Mouse (Mus musculus): ENCODE measurements at regions not wholly inside any gene's neighbourhood (a gene's known extent, or its start where the extent isn't known, plus 50 kb on each side); places are given as distances from the start of the nearest gene placed in this dataset.

DNA sequence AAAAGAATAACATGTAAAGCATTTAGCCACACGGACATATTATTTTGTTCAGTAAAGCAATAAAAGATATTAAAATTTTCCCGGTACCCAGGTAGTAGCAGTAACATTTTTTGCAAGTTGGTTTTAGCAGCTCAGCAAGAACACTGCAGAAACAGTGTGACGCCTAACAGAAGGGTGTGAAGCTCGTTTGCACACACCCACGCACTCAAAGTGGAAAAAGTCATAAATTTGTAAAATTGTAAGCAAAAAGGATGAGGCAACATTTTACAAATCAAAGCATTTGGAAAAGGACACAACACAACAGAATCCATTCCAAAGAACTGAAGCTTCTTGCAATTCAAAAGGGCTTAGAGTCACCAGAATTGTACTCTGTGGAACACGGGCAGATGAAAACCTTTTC lies 1053.6 kb upstream of the Celf2 start:
- ATAC-seq (ENCODE audit: low TSS enrichment), result peak; percentile 70

DNA sequence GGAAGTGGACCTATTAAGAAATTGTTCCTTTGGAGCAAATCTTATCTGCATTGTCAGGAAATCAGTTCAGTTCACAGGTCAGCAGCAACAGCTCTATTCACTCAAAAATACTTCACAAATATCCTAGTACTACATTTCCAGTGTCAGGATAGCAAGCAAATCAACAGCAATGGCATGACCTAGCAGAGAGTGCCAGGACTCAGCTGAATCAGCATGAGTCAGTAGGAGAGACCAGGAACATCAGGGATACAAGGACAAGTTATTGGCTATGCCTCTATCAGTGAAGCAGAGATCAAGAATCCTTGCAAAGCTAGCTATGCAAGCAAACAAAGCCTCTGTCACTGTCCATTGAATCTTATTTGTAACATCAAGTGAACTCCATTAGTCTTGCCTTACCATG lies 1036.8 kb upstream of the Celf2 start:
- ATAC-seq (ENCODE audit: low TSS enrichment), result no peak

GRCm38 (mm10) chr2:8536842-8537241 lies 1027.5 kb upstream of the Celf2 start:
- peak; percentile 73; the same call in 1 of the 2 replicates for ATAC-seq (ENCODE audit: low TSS enrichment)

DNA sequence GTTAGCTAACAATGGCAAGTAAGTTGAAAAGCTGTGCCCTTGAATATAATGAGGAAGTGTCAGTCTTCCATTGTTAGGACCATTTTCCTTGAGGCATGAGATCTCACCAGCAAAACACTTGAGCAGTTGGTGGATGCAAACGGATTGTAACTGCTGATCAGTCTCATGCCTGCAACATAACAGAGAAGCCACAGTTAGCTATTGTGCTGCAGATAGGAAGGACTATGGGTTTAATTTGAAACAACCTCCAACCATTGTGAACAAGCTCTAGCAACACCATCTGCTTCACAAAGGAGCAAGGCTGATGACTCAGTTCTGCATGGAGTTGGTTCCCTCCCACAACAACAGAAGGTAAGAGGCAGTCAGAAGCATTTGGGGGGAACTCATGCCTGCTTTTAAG lies 989.1 kb upstream of the Celf2 start:
- ATAC-seq (ENCODE audit: low TSS enrichment), result peak; percentile 99

GRCm38 (mm10) chr2:8477827-8478528 lies 968.6 kb upstream of the Celf2 start:
- ATAC-seq (ENCODE audit: low TSS enrichment), result no peak

GRCm38 (mm10) chr2:8470546-8470945 lies 961.2 kb upstream of the Celf2 start:
- no peak; the same call in 1 of the 2 replicates for ATAC-seq (ENCODE audit: low TSS enrichment)

- no peak for ATAC-seq (ENCODE audit: low TSS enrichment)
These were observed 959.6 kb upstream of the Celf2 start for GRCm38 (mm10) chr2:8468989-8469388.

DNA sequence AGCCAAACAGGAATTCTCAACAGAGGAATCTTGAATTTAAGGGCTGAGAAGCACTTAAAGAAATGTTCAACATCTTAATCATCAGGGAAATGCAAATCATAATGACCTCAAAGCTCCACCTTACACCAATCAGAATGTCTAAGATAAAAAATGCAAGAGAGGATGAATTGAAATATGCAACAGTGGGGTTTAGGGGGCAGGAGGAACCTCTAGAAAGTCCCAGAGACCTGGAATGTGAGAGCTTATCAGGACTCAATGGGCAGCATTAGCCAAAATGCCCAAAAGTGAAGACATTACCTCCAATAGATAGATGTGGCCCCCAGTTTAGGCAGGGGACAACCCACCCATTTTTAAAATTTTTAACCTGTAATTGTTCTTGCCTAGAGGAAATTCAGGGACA lies 959.0 kb upstream of the Celf2 start:
- ATAC-seq (ENCODE audit: low TSS enrichment), result no peak

DNA sequence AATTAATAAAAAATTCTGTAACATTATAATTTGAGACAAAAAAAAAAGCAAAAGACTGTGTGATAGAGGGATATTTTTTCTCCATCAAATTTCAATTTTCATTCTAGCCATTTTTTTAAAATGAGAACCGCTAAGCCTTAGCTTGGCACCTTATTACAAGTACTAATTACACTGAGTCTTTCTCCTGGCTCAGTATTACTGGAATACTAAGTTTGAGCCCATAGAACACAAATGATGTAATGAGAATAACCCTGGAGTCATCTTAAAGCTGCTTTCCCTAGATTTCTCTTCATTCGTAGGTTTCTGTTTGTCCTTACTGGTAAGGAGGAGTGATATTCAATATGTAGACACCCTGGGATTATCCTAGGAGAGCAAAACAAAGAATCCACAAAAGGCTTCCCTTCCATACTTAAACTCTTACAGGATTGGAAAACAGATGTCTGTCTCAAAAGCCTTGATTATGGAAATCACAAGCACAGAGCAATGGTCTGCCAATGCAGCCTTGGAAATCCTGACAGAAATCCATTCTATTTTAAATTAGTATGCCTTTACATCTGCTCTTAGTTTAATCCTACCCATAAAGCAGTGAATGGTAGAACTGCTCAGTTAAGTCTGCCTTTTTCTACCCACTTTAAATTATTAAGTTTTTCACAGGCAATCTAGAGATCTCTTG lies 958.3 kb upstream of the Celf2 start:
- ATAC-seq (ENCODE audit: low TSS enrichment), result peak; percentile 70

GRCm38 (mm10) chr2:8452566-8453243 lies 943.3 kb upstream of the Celf2 start:
- no peak for ATAC-seq (ENCODE audit: low TSS enrichment)

DNA sequence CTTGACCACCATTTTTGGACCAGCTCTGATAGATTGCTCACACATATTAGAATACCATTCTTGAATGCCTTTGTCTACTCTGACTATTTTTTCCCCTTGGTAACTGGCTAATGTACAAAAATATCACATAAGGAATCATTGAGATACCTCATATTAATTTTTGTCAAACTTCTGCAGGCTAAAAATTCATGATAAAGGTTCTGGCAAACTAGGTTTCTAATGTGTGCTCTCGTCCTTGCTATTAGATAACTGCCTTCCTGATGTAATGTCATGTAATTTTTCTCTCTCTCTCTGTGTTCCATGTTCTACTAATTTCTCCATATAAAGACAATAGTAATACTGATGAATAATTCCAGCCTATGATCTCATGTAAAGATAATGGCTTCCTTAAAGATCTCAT lies 931.9 kb upstream of the Celf2 start:
- no peak for ATAC-seq (ENCODE audit: low TSS enrichment)

DNA sequence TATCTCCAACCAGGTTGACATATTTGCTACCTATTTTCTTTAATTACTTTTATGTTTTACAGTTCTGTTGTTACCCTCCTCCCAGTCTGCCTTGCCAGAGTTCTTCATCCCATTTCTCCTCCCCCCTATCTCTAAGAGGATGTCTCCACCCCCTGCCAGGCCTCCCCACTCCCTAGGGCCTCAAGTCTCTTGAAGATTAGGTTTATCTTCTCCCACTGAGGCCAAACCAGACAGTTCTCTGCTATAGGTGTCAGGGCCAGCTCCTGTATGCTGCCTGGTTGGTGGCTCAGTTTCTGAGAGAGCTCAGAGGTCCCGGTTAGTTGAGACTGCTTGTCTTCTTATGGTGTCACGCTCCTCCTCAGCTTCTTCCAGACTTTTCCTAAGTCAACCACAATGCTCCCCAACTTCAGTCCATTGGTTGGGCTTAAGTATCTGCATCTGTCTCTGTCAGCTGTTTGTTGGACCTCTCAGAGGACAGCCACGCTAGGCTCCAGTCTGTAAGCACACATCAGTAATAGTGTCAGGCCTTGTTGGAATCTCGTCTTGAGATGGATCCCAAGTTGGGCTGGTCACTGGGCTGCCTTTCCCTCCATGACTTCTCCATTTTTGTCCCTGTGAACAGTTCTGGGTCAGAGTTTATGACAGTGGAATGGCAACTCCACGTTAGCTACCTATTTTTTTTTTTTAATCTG lies 920.4 kb upstream of the Celf2 start:
- no peak for ATAC-seq (ENCODE audit: low TSS enrichment)

- no peak for ATAC-seq (ENCODE audit: low TSS enrichment)
These were observed 918.8 kb upstream of the Celf2 start for GRCm38 (mm10) chr2:8428145-8428544.

DNA sequence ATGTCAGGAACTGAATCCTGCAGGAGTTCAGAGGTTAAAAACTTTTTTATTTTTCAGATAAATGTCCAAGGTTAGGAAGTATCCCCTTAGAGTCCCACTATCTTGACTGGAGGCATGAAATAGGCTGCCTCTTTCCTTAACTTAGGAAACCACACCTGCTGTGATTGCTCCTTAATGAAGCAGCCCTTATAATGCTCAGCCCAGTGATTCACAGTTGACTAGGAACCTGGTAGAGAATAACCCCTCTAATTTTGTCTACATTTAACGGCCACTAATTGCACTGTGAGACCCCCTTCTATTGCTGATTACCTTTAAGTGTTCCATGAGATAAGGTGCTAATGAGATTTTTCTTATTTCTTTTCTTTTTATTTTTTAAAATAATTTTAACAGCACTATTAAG lies 918.4 kb upstream of the Celf2 start:
- no peak for ATAC-seq (ENCODE audit: low TSS enrichment)

DNA sequence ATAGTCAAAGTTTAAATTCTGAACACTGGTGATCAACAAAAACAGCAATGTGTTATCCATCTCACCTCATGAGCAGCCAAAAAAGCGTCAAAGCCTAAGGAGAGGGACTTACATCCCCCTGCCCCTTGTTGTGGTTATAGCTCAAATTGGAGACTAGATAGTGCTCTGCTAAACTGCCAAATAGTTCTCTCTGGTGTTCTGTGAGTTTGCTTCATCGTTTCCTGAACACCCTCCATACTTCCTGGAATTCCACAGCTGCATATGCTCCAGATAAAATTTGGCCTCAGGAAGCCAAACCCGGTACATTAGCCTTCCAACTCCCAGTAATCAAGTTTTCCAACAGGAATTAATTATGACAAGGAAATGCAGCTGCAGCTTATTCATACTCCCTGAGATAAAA lies 906.6 kb upstream of the Celf2 start:
- ATAC-seq (ENCODE audit: low TSS enrichment), result no peak

DNA sequence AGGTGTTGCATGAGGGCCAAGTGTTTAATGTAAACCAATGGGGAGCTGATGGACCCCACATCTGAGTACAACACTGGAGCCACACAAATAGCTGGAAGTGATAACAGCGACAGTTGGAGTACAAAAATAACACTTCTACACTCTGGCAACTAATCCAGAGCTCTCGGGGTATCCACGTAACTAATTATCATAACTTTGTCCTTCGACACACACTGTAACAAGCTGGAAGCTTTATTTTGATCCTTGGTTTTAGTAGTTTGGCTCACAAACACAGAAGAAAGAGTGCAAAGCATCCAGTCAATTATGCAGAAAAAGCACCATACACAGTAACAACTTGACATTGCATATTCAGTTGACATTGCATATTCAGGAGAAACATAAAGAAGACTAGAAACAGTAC lies 884.8 kb upstream of the Celf2 start:
- ATAC-seq (ENCODE audit: low TSS enrichment), result no peak

GRCm38 (mm10) chr2:8389530-8389929 lies 880.2 kb upstream of the Celf2 start:
- no peak; the same call in 1 of the 2 replicates for ATAC-seq (ENCODE audit: low TSS enrichment)

DNA sequence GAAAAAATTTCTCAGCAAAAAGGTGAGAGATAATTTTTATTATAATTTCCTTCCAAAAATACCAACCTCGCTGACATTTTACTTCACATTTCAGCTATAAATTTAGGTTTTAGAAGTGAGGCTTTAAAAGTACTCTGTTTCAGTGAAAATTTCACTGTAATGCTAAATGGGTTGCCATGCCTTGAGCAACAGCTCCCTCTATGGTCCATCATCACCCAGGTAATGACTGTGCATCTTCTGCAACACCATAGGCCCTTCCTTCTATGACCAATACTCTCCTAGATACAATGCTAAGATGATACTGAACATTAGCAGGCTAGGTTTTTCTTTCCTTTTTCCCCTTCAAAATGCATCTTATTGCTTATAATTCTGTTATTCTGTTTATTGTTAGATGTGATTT lies 870.9 kb upstream of the Celf2 start:
- ATAC-seq (ENCODE audit: low TSS enrichment), result peak; percentile 91

- ATAC-seq (ENCODE audit: low TSS enrichment), result no peak
These were observed 870.2 kb upstream of the Celf2 start for GRCm38 (mm10) chr2:8379590-8379989.

DNA sequence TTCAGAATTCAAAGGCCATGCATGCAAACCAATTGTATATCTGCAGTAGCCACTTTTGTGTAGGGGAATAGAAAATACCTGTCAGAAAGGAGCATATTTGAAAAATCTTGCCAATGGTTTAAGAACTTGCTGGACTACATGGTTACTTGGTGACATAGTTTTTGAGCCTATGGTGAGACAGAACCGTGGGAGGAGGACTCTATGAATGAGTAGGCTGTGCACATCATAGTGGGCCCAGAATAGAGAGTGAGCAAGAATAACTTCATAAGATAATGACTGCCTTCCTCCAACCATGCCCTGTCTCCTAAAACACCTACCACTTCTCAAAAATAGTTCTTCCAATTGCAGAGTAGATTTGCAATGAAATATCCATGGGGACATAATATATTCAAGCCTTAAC lies 838.5 kb upstream of the Celf2 start:
- ATAC-seq (ENCODE audit: low TSS enrichment), result peak; percentile 58; the same call in 1 of the 2 replicates

- peak; percentile 97 for ATAC-seq (ENCODE audit: low TSS enrichment)
These were observed 835.4 kb upstream of the Celf2 start for GRCm38 (mm10) chr2:8344748-8345147.

DNA sequence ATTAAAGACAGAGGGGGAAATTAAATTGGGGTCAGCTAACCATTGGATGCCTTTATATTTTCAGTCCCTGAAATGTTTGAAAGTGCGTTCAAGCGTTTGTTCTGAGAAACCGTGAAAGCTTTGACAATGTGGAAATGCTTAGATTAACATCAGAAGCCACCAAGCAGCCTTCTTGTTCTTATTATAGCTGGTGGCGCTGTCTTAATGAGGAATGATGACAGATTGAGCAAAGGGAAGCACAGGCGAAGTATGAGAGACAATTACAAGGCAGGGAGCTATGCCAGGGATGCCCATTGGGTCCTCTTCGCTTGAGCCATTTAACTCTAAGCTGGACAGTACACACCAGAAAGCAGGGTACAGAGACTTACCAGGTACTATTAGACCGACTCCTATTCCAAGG lies 828.9 kb upstream of the Celf2 start:
- peak; percentile 50; the same call in 1 of the 2 replicates for ATAC-seq (ENCODE audit: low TSS enrichment)

Data from frontal cortex, adult (tissue).